Mouse (Mus musculus) midbrain, embryonic 12.5 days (tissue): ENCODE measurements at regions not wholly inside any gene's neighbourhood (a gene's known extent, or its start where the extent isn't known, plus 50 kb on each side); places are given as distances from the start of the nearest gene placed in this dataset.

ENCODE experiments used
- ATAC-seq: fragments of 200-750 bp; cut with Nextera tagmentation; 2 replicates; pipeline ENCODE4 v1.8.0; 2017; ENCODE audit warnings: low read depth, moderate TSS enrichment, moderate library complexity; ENCODE audit not compliant: low FRiP score
- H3K27ac ChIP-seq: fragments of 300-500 bp; sonication (generic); replicated peaks from 2 replicates; pipeline ENCODE4 v1.5.1; 2016; ENCODE audit warnings: mild to moderate bottlenecking
- H3K27me3 ChIP-seq: fragments of 300-500 bp; sonication (generic); 2 replicates; pipeline ENCODE4 v1.6.1; 2016; ENCODE audit warnings: mild to moderate bottlenecking
- H3K36me3 ChIP-seq: fragments of 300-500 bp; sonication (generic); 2 replicates; pipeline ENCODE4 v1.6.1; 2016
- H3K4me1 ChIP-seq: fragments of 300-500 bp; sonication (generic); 2 replicates; pipeline ENCODE4 v1.6.1; 2016
- H3K4me2 ChIP-seq: fragments of 300-500 bp; sonication (generic); replicated peaks from 2 replicates; pipeline ENCODE4 v1.6.1; 2016; ENCODE audit warnings: mild to moderate bottlenecking, moderate library complexity
- H3K4me3 ChIP-seq: fragments of 300-500 bp; sonication (generic); 2 replicates; pipeline ENCODE4 v1.5.1; 2016; ENCODE audit warnings: mild to moderate bottlenecking
- H3K9ac ChIP-seq: fragments of 300-500 bp; sonication (generic); replicated peaks from 2 replicates; pipeline ENCODE4 v1.6.1; 2016; ENCODE audit warnings: mild to moderate bottlenecking, moderate library complexity
- H3K9me3 ChIP-seq: fragments of 300-500 bp; sonication (generic); 2 replicates; pipeline ENCODE4 v1.6.1; 2016; ENCODE audit warnings: mild to moderate bottlenecking
- WGBS: fragments of 180-500 bp; shearing (Covaris S2); methylation state at CpG from one replicate; pipeline ENCODE4 v1.1.7; 2016; 5-methylcytosine and 5-hydroxymethylcytosine counted together

DNA sequence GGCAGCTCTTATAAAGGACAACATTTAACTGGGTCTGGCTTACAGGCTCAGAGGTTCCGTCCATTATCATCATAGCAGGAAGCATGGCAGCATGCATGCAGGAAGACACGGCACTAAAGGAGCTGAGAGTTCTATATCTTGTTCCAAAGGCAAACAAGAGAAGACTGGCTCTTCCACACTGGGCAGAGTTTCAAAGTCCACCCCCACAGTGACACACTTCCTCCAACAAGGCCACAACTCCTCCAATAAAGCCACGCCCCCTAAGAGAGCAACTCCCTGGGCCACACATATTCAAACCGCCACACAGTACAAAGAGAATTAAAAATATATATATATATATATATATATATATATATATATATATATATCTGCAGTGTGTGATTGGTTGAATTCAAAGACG lies 105.8 kb upstream of the Spata13 start:
- Histone ChIP-seq H3K4me2 (no peak overlapping the region), H3K27ac (no peak overlapping the region), H3K4me3 (no peak overlapping the region), H3K36me3 (no peaks in the 10 kb centered on the region), H3K9me3 (no peaks in the 10 kb centered on the region), H3K4me1 (peaks cover 26% of the 10 kb centered on the region), H3K9ac (no peak overlapping the region), H3K27me3 (no peaks in the 10 kb centered on the region)
- ATAC-seq, result no peak
- 95% methylated on average over 5 of the region's 5 CpGs for WGBS

DNA sequence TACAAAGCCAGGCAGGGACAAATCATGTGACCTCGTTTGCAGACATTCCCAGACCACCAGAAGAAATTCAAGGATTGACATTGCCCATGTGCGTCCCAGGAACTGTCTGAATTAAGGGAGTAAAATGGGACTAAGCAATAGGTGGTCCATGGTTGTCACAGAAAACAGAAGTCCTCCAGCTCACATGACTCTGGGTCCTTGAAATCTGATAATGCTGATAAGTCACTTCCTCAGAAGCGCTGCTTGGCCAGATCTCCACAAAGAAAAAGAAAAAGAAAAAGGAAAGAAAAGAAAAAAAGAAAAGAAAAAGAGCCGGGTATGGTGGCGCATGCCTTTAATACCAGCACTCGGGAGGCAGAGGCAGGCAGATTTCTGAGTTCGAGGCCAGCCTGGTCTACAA lies 105.3 kb upstream of the Spata13 start:
- whole genome bisulfite sequencing, result 89% methylated on average over 7 of the region's 7 CpGs
- Histone ChIP-seq H3K27me3 (no peaks in the 10 kb centered on the region), H3K36me3 (no peaks in the 10 kb centered on the region), H3K4me1 (peaks cover 32% of the 10 kb centered on the region), H3K4me3 (no peak overlapping the region), H3K4me2 (no peak overlapping the region), H3K27ac (no peak overlapping the region), H3K9me3 (no peaks in the 10 kb centered on the region), H3K9ac (no peak overlapping the region)
- no peak for ATAC-seq

- Histone ChIP-seq H3K4me2 (no peak overlapping the region), H3K9me3 (no peaks in the 10 kb centered on the region), H3K4me1 (peaks cover 37% of the 10 kb centered on the region), H3K27me3 (no peaks in the 10 kb centered on the region), H3K27ac (0 out of 2 replicates have a peak overlapping the region, but pooled peaks have one; percentile 21), H3K36me3 (no peaks in the 10 kb centered on the region), H3K4me3 (no peak overlapping the region), H3K9ac (no peak overlapping the region)
- no peak for ATAC-seq
- 70% methylated on average over 3 of the region's 3 CpGs for WGBS
These were observed 104.8 kb upstream of the Spata13 start for GRCm38 (mm10) chr14:60529022-60529421.

DNA sequence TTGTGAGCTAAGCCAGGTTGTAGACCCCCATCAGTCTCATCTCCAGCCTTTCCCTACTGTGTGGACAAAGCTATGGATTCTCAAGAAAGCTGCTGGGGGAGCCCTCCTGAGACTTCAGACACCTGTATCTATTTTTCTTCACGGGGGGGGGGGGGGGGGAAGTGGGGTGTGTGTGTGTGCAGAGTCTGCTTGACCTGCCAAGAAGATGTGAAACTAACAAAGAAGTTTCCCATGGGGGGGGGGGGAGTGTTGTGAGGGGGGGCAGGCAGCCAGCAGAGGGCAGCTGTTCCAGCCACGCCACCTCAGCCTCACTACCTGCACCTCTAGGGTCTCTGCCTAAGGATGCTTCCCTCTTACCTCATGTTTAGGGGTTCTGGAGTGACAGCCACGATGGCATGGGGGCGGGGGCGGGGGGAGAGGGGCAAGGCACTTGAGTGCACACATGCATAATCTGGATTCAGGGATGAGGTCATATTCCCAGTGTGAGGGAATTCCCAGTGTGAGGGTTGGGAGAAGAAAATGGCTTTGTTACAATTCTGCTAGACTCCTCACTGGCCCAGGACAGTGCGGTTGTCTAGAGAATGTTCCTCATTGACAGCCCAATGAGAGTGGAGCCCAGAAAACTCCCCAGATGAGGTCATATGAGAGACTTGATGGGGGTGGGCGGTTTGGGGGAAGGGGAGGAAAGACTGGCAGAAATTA lies 104.0 kb upstream of the Spata13 start:
- no peaks in the 10 kb centered on the region for H3K27me3 ChIP-seq
- WGBS, result 45% methylated on average over 6 of the region's 7 CpGs
- H3K9ac ChIP-seq, result no peak overlapping the region
- peak overlapping the region; percentile 1; the same call in 1 of the 2 replicates for H3K27ac ChIP-seq
- H3K4me3 ChIP-seq, result no peak overlapping the region
- H3K4me2 ChIP-seq, result no peak overlapping the region
- H3K4me1 ChIP-seq, result peaks cover 41% of the 10 kb centered on the region
- no peaks in the 10 kb centered on the region for H3K9me3 ChIP-seq
- H3K36me3 ChIP-seq, result no peaks in the 10 kb centered on the region
- peak; percentile 42; the same call in 1 of the 2 replicates for ATAC-seq

DNA sequence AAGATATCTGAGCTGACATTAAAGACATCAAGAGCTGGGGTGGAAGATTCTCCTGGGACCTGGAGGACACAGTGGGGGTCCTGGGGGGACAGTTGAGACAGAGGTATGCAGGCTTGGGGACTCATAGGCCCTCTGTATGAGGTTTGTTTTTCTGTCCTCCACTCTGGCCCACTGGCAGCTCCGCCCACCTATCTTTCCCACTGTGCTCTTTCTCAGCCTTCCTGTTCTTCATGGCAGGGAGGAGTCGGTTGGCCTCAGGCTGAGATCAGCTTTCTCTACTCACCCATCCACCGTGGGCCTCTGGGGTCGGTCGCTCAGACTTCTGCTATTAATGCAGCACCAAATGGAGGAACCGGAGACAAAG lies 103.5 kb upstream of the Spata13 start:
- Histone ChIP-seq H3K4me3 (no peak overlapping the region), H3K9ac (no peak overlapping the region), H3K36me3 (no peaks in the 10 kb centered on the region), H3K4me1 (peaks cover 41% of the 10 kb centered on the region), H3K9me3 (no peaks in the 10 kb centered on the region), H3K27me3 (no peaks in the 10 kb centered on the region), H3K27ac (peak overlapping the region; percentile 1; the same call in 1 of the 2 replicates), H3K4me2 (no peak overlapping the region)
- 0 out of 2 replicates have a peak, but pooled peaks have one; percentile 28 for ATAC-seq
- 39% methylated on average over 6 of the region's 6 CpGs for WGBS

GRCm38 (mm10) chr14:60530973-60531372 lies 102.8 kb upstream of the Spata13 start:
- no peak overlapping the region for H3K4me3 ChIP-seq
- H3K9ac ChIP-seq, result no peak overlapping the region
- H3K27ac ChIP-seq, result no peak overlapping the region
- H3K27me3 ChIP-seq, result no peaks in the 10 kb centered on the region
- peaks cover 38% of the 10 kb centered on the region for H3K4me1 ChIP-seq
- ATAC-seq, result no peak
- 88% methylated on average over 5 of the region's 5 CpGs for WGBS
- no peaks in the 10 kb centered on the region for H3K36me3 ChIP-seq
- H3K9me3 ChIP-seq, result no peaks in the 10 kb centered on the region
- no peak overlapping the region for H3K4me2 ChIP-seq

DNA sequence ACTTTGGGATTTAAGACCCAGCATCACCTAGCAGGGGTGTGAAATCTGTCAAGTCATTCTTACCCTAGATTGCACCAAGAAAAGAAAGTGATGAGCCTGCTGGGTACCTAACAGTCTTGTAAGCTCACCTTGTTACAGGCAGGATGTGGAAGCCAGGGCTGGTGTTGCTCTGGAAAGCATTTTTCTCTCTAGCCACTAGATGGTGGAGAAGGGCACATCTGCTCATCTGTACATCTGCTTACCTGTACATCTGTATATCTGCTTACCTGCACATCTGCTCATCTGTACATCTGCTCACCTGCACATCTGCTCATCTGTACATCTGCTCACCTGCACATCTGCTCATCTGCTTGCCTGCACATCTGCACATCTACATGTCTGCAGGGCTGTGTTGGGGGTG lies 102.0 kb upstream of the Spata13 start:
- H3K4me1 ChIP-seq, result peaks cover 38% of the 10 kb centered on the region
- H3K9ac ChIP-seq, result no peak overlapping the region
- no peak overlapping the region for H3K4me2 ChIP-seq
- H3K36me3 ChIP-seq, result no peaks in the 10 kb centered on the region
- H3K27me3 ChIP-seq, result no peaks in the 10 kb centered on the region
- no peak overlapping the region for H3K4me3 ChIP-seq
- ATAC-seq, result no peak
- no peak overlapping the region for H3K27ac ChIP-seq
- no peaks in the 10 kb centered on the region for H3K9me3 ChIP-seq

GRCm38 (mm10) chr14:60533452-60534224 lies 100.2 kb upstream of the Spata13 start:
- H3K9ac ChIP-seq, result no peak overlapping the region
- no peaks in the 10 kb centered on the region for H3K9me3 ChIP-seq
- H3K4me2 ChIP-seq, result peak overlapping the region; percentile 32
- H3K4me3 ChIP-seq, result peak overlapping the region; percentile 0; the same call in 1 of the 2 replicates
- peak; percentile 72 for ATAC-seq
- peak overlapping the region; percentile 54 for H3K27ac ChIP-seq
- WGBS, result 8% methylated on average over 23 of the region's 23 CpGs
- H3K36me3 ChIP-seq, result no peaks in the 10 kb centered on the region
- H3K4me1 ChIP-seq, result peaks cover 38% of the 10 kb centered on the region
- no peaks in the 10 kb centered on the region for H3K27me3 ChIP-seq

GRCm38 (mm10) chr14:60539040-60539439 lies 94.8 kb upstream of the Spata13 start:
- Histone ChIP-seq H3K27me3 (no peaks in the 10 kb centered on the region), H3K4me1 (peaks cover 5% of the 10 kb centered on the region), H3K4me2 (no peak overlapping the region), H3K9ac (no peak overlapping the region), H3K9me3 (no peaks in the 10 kb centered on the region), H3K36me3 (no peaks in the 10 kb centered on the region), H3K4me3 (no peak overlapping the region), H3K27ac (no peak overlapping the region)
- ATAC-seq, result no peak
- WGBS, result 93% methylated on average over 2 of the region's 2 CpGs

DNA sequence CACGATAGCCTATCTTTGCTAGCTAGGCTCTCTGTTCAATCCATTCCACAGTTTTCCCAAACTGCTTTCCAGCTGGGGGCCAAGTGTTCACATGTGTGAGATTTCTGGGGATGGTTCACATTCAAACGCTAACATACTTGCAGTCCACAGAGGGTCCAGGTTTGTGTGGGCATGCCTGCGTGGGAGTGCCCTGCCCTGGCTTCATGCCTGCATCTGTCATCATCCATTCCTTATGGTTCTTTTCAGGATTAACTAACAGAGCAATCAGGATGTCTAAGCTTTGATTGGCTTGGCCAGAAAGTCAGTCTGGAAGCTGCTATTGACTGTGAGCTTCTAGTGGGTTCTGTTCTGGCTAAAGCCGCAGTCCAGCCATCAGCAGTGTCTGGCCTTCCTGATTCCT lies 93.7 kb upstream of the Spata13 start:
- Histone ChIP-seq H3K27ac (no peak overlapping the region), H3K27me3 (no peaks in the 10 kb centered on the region), H3K9me3 (no peaks in the 10 kb centered on the region), H3K4me1 (no peaks in the 10 kb centered on the region), H3K9ac (no peak overlapping the region), H3K36me3 (no peaks in the 10 kb centered on the region), H3K4me2 (no peak overlapping the region), H3K4me3 (no peak overlapping the region)
- WGBS, result 93% methylated on average over 4 of the region's 4 CpGs
- ATAC-seq, result no peak

DNA sequence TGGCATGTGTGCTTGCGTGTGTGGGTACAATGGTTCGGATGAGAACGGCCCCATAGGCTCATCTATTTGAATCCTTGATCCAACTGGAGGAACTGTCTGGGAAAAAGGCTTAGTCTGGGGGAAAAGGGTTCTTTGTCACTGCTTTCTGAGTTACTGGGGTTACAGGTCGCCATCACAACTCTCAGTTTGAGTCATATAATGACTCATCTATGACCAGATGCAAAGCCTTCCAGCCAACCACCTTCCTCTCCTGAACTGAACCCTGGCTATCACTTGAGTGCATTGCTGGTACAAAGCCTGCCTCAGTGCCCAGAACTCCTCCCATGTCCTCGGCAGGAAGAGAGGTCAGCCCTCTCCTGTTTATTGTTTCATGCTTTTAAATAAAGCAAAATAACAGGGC lies 92.2 kb upstream of the Spata13 start:
- H3K4me3 ChIP-seq, result no peak overlapping the region
- H3K36me3 ChIP-seq, result no peaks in the 10 kb centered on the region
- no peaks in the 10 kb centered on the region for H3K27me3 ChIP-seq
- H3K27ac ChIP-seq, result no peak overlapping the region
- no peaks in the 10 kb centered on the region for H3K9me3 ChIP-seq
- ATAC-seq, result no peak
- H3K4me2 ChIP-seq, result no peak overlapping the region
- WGBS, result 85% methylated on average over 5 of the region's 5 CpGs
- H3K9ac ChIP-seq, result no peak overlapping the region
- no peaks in the 10 kb centered on the region for H3K4me1 ChIP-seq

DNA sequence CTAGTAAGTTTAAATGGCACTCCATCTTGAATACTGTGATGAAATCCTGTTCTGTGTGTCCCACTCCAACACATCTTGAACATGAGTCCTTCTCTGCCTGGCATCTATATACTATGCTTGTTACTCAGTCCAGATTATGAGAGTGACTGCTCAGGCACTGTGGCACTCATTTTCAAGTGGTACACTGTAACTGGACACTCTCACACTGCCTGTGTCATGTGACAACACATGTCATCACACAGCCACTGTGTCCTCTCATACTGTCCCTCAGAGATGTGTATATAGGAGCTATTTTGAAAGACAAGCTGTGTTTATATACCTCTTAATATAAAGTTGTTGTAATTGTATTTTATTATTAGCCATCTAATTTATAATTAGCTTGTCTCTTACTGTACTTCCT lies 89.0 kb upstream of the Spata13 start:
- no peak overlapping the region for H3K4me3 ChIP-seq
- H3K36me3 ChIP-seq, result no peaks in the 10 kb centered on the region
- H3K4me2 ChIP-seq, result no peak overlapping the region
- H3K27me3 ChIP-seq, result no peaks in the 10 kb centered on the region
- H3K27ac ChIP-seq, result no peak overlapping the region
- H3K4me1 ChIP-seq, result no peaks in the 10 kb centered on the region
- H3K9ac ChIP-seq, result no peak overlapping the region
- H3K9me3 ChIP-seq, result no peaks in the 10 kb centered on the region
- ATAC-seq, result no peak
